Mouse (Mus musculus) heart, postnatal 0 days (tissue): ENCODE results near the gene Copa. TPM values are rescaled to one million over a fixed set of nuclear protein-coding genes. Genes with fewer than 3 reads are reported as not detected.

Experiments
- ATAC-seq: fragments of 200-750 bp; cut with Nextera tagmentation; 2 replicates; pipeline ENCODE4 v1.8.0; 2017; ENCODE audit warnings: low read depth, moderate number of reproducible peaks, moderate library complexity; ENCODE audit not compliant: insufficient read depth
- DNase-seq: peaks from one replicate; pipeline ENCODE4 v3.0.0-alpha.2; 2016; ENCODE audit warnings: low spot score
- H3K27ac ChIP-seq: fragments of 300-500 bp; sonication (generic); 2 replicates; pipeline ENCODE4 v1.5.1; 2014; ENCODE audit warnings: low read depth, mild to moderate bottlenecking
- H3K27me3 ChIP-seq: fragments of 300-500 bp; sonication (generic); 2 replicates; pipeline ENCODE4 v1.6.1; 2014; ENCODE audit warnings: low read length, mixed read lengths; ENCODE audit not compliant: control insufficient read depth, insufficient read depth
- H3K36me3 ChIP-seq: fragments of 300-500 bp; sonication (generic); replicated peaks from 2 replicates; pipeline ENCODE4 v1.6.1; 2014; ENCODE audit warnings: low read length, mixed read lengths; ENCODE audit not compliant: control insufficient read depth, insufficient read depth
- H3K4me1 ChIP-seq: fragments of 300-500 bp; sonication (generic); 2 replicates; pipeline ENCODE4 v1.6.1; 2014; ENCODE audit warnings: antibody characterized with exemption; ENCODE audit not compliant: control insufficient read depth, insufficient read depth
- H3K4me2 ChIP-seq: fragments of 300-500 bp; sonication (generic); 2 replicates; pipeline ENCODE4 v1.6.1; 2014; ENCODE audit warnings: low read depth, mild to moderate bottlenecking, low read length, moderate library complexity
- H3K4me3 ChIP-seq: fragments of 300-500 bp; sonication (generic); 2 replicates; pipeline ENCODE4 v1.5.1; 2014; ENCODE audit warnings: low read depth, low read length
- H3K9ac ChIP-seq: fragments of 300-500 bp; sonication (generic); replicated peaks from 2 replicates; pipeline ENCODE4 v1.6.1; 2014; ENCODE audit warnings: low read depth, low read length, mixed read lengths
- H3K9me3 ChIP-seq: fragments of 300-500 bp; sonication (generic); replicated peaks from 2 replicates; pipeline ENCODE4 v1.6.1; 2016; ENCODE audit warnings: low read length; ENCODE audit not compliant: control insufficient read depth
- CTCF ChIP-seq: IDR thresholded peaks from 2 replicates; pipeline ENCODE4 v1.5.1; 2016; ENCODE audit warnings: antibody characterized with exemption, control low read depth, low read depth
- EP300 ChIP-seq: IDR thresholded peaks from 2 replicates; pipeline ENCODE4 v1.6.1; 2016; ENCODE audit warnings: antibody characterized with exemption, low read depth
- WGBS: fragments of 180-500 bp; shearing (Covaris S2); extraction: QIAGEN DNeasy Blood & Tissue Kit; methylation state at CpG from one replicate; pipeline ENCODE4 v1.1.7; 2014; 5-methylcytosine and 5-hydroxymethylcytosine counted together
- polyA plus RNA-seq: library from polyadenylated mRNA; unstranded; fragments of >200 nt; fragmentation: Nextera tagmentation; extraction: Ambion mirVana; gene quantifications from 2 replicates; pipeline ENCODE4 v1.2.1, GENCODE M21; 2015
- total RNA-seq: library from RNA; depleted of rRNA; stranded (reverse); fragments of >200 nt; gene quantifications from 2 replicates; pipeline ENCODE4 v1.2.3, GENCODE M21; 2014; ENCODE audit warnings: low replicate concordance; rRNA removed

The Copa gene
- total and polyA plus RNA-seq, 2 experiments from 2014 or later, result 101 to 148 TPM

- peaks cover 92% of the 10 kb centered on the region for H3K36me3 ChIP-seq
- H3K9ac ChIP-seq, result no peak overlapping the region
- H3K4me1 ChIP-seq, result peaks cover 4% of the 10 kb centered on the region
- DNase-seq (no peak), ATAC-seq (no peak)
- no peak for TF ChIP-seq EP300
- TF ChIP-seq CTCF, result no peak
- WGBS, result 88% methylated on average over 5 of the region's 5 CpGs
- H3K4me2 ChIP-seq, result no peak overlapping the region
- H3K4me3 ChIP-seq, result no peak overlapping the region
- H3K27me3 ChIP-seq, result no peaks in the 10 kb centered on the region
- H3K27ac ChIP-seq, result no peak overlapping the region
- no peaks in the 10 kb centered on the region for H3K9me3 ChIP-seq
Measured at GRCm38 (mm10) chr1:172169809-172170208, 87.5 kb downstream of the Copa start.

Other genes starting within 250 kb of the Copa start
- gene Cd84, start 242.8 kb upstream of the Copa start, total RNA-seq, result 0.27 and 4.6 TPM in 2 replicates
- 1.7 and 2.1 TPM in 2 replicates for gene Cd84, start 242.8 kb upstream of the Copa start, polyA plus RNA-seq
- 0.15 TPM in 1 of 2 replicates, not detected in the other for gene Gm10521, start 186.9 kb upstream of the Copa start, total RNA-seq
- not detected in 2 replicates for gene Gm10521, start 186.9 kb upstream of the Copa start, polyA plus RNA-seq
- gene Slamf6, start 165.0 kb upstream of the Copa start, total RNA-seq, result 0.12 TPM in 1 of 2 replicates, not detected in the other
- 0.11 and 0.26 TPM in 2 replicates for gene Slamf6, start 165.0 kb upstream of the Copa start, polyA plus RNA-seq
- 11.2 and 11.4 TPM in 2 replicates for gene Vangl2, start 54.1 kb upstream of the Copa start, total RNA-seq
- 4.7 and 5.2 TPM in 2 replicates for gene Vangl2, start 54.1 kb upstream of the Copa start, polyA plus RNA-seq
- not detected in 2 replicates for gene Nhlh1, start 25.0 kb upstream of the Copa start, total RNA-seq
- gene Nhlh1, start 25.0 kb upstream of the Copa start, polyA plus RNA-seq, result not detected in 2 replicates
- gene Ncstn, start 266 bp downstream of the Copa start, total RNA-seq, result 53.4 and 87.3 TPM in 2 replicates
- gene Ncstn, start 266 bp downstream of the Copa start, polyA plus RNA-seq, result 63.9 and 68.1 TPM in 2 replicates
- 157 and 250 TPM in 2 replicates for gene Pex19, start 44.2 kb downstream of the Copa start, total RNA-seq
- gene Pex19, start 44.2 kb downstream of the Copa start, polyA plus RNA-seq, result 155 and 161 TPM in 2 replicates
- 119 and 129 TPM in 2 replicates for gene Dcaf8, start 65.6 kb downstream of the Copa start, total RNA-seq
- 116 and 119 TPM in 2 replicates for gene Dcaf8, start 65.6 kb downstream of the Copa start, polyA plus RNA-seq
- 78.3 and 105 TPM in 2 replicates for gene Pea15a, start 124.3 kb downstream of the Copa start, total RNA-seq
- gene Pea15a, start 124.3 kb downstream of the Copa start, polyA plus RNA-seq, result 99.2 and 99.3 TPM in 2 replicates
- 61.2 and 68.0 TPM in 2 replicates for gene Casq1, start 137.3 kb downstream of the Copa start, total RNA-seq
- 60.3 and 65.0 TPM in 2 replicates for gene Casq1, start 137.3 kb downstream of the Copa start, polyA plus RNA-seq
- gene Atp1a4, start 175.9 kb downstream of the Copa start, total RNA-seq, result not detected in 2 replicates
- 0.07 TPM in 2 replicates for gene Atp1a4, start 175.9 kb downstream of the Copa start, polyA plus RNA-seq
- gene Igsf8, start 179.1 kb downstream of the Copa start, total RNA-seq, result 22.1 and 30.8 TPM in 2 replicates
- 11.4 and 12.6 TPM in 2 replicates for gene Igsf8, start 179.1 kb downstream of the Copa start, polyA plus RNA-seq
- gene Atp1a2, start 215.5 kb downstream of the Copa start, total RNA-seq, result 130 and 131 TPM in 2 replicates
- gene Atp1a2, start 215.5 kb downstream of the Copa start, polyA plus RNA-seq, result 27.1 and 29.0 TPM in 2 replicates
- gene Kcnj9, start 246.8 kb downstream of the Copa start, total RNA-seq, result not detected in 2 replicates
- not detected in 2 replicates for gene Kcnj9, start 246.8 kb downstream of the Copa start, polyA plus RNA-seq